Mouse (Mus musculus) MEL (cell line): ENCODE measurements around the gene Strada. TPM values are rescaled to one million over a fixed set of nuclear protein-coding genes. Genes with fewer than 3 reads are reported as not detected.

Source experiments
- DNase-seq: peaks from one replicate; pipeline ENCODE4 v3.0.0; 2011; ENCODE audit warnings: low read depth, low spot score
- H3K27ac ChIP-seq: 2 replicates; pipeline ENCODE4 v1.5.1; 2012; ENCODE audit warnings: low read depth, mild to moderate bottlenecking, control low read depth, low read length, moderate library complexity; ENCODE audit not compliant: control insufficient read depth
- H3K27me3 ChIP-seq, 2 experiments: fragments of 150-350 bp in 1 of 2; sonication (generic) in 1 of 2; 2 replicates each; pipeline ENCODE4 v1.6.1; 2012; ENCODE audit warnings: low read length in 2 of 2, mild to moderate bottlenecking in 2 of 2, improper control_type of control experiment in 1 of 2, moderate library complexity in 1 of 2; ENCODE audit not compliant: insufficient read depth in 2 of 2, control insufficient read depth in 1 of 2
- H3K36me3 ChIP-seq, 2 experiments: 2 replicates each; pipeline ENCODE4 v1.6.1; 2012 to 2014; ENCODE audit warnings: low read length in 2 of 2, improper control_type of control experiment in 1 of 2, inconsistent platforms in 1 of 2, mild to moderate bottlenecking in 1 of 2; ENCODE audit not compliant: insufficient read depth in 2 of 2, control insufficient read depth in 1 of 2
- H3K4me1 ChIP-seq, 2 experiments: fragments of 150-350 bp in 1 of 2; sonication (generic) in 1 of 2; 2 replicates each; pipeline ENCODE4 v1.6.1; 2012; ENCODE audit warnings: low read length in 2 of 2, improper control_type of control experiment in 1 of 2, mild to moderate bottlenecking in 1 of 2; ENCODE audit not compliant: insufficient read depth in 2 of 2, control insufficient read depth in 1 of 2
- H3K4me3 ChIP-seq, 2 experiments: fragments of 150-350 bp in 1 of 2; sonication (generic) in 1 of 2; 2 replicates each; pipeline ENCODE4 v1.5.1; 2012; ENCODE audit warnings: low read depth in 2 of 2, low read length in 2 of 2, mild to moderate bottlenecking in 2 of 2, moderate library complexity in 2 of 2, control low read depth in 1 of 2, improper control_type of control experiment in 1 of 2; ENCODE audit not compliant: control insufficient read depth in 1 of 2, insufficient read depth in 1 of 2
- H3K79me2 ChIP-seq: 2 replicates; pipeline ENCODE4 v1.6.1; 2012; ENCODE audit warnings: mild to moderate bottlenecking, low read length, moderate library complexity; ENCODE audit not compliant: control insufficient read depth, poor library complexity, insufficient read depth
- H3K9ac ChIP-seq: 2 replicates; pipeline ENCODE4 v1.6.1; 2012; ENCODE audit warnings: low read depth, mild to moderate bottlenecking, control low read depth, low read length, moderate library complexity; ENCODE audit not compliant: control insufficient read depth, poor library complexity, severe bottlenecking
- H3K9me3 ChIP-seq: fragments of 150-350 bp; sonication (generic); replicated peaks from 2 replicates; pipeline ENCODE4 v1.6.1; 2012; ENCODE audit warnings: mild to moderate bottlenecking, low read length, improper control_type of control experiment, moderate library complexity; ENCODE audit not compliant: insufficient read depth
- CHD1 ChIP-seq: IDR thresholded peaks from 2 replicates; pipeline ENCODE4 v1.6.1; 2012; ENCODE audit warnings: low read depth, mild to moderate bottlenecking, inconsistent platforms, low read length, improper control_type of control experiment
- CHD2 ChIP-seq: IDR thresholded peaks from 2 replicates; pipeline ENCODE4 v1.6.1; 2011; ENCODE audit warnings: low read length, improper control_type of control experiment
- CTCF ChIP-seq, 3 experiments: IDR thresholded peaks in 2 of 3; conservative IDR thresholded peaks in 1 of 3; 2 replicates each; pipeline ENCODE4 v1.5.1; 2011 to 2012; ENCODE audit warnings: low read length in 3 of 3, low read depth in 2 of 3, mild to moderate bottlenecking in 2 of 3, improper control_type of control experiment in 1 of 3, inconsistent platforms in 1 of 3, mixed read lengths in 1 of 3, moderate library complexity in 1 of 3; ENCODE audit not compliant: control insufficient read depth in 1 of 3, insufficient read depth in 1 of 3, poor library complexity in 1 of 3, severe bottlenecking in 1 of 3
- E2F4 ChIP-seq: IDR thresholded peaks from 2 replicates; pipeline ENCODE4 v1.6.1; 2011; ENCODE audit warnings: low read depth, low read length, improper control_type of control experiment, borderline replicate concordance
- EP300 ChIP-seq, 2 experiments: IDR thresholded peaks; 2 replicates each; pipeline ENCODE4 v1.6.1; 2011; ENCODE audit warnings: improper control_type of control experiment in 2 of 2, low read length in 2 of 2, low read depth in 1 of 2, mild to moderate bottlenecking in 1 of 2
- ETS1 ChIP-seq: IDR thresholded peaks from 2 replicates; pipeline ENCODE4 v1.6.1; 2012; ENCODE audit warnings: low read depth, mild to moderate bottlenecking, inconsistent platforms, low read length, improper control_type of control experiment, moderate library complexity
- GATA1 ChIP-seq: IDR thresholded peaks from 2 replicates; pipeline ENCODE4 v1.6.1; 2011; ENCODE audit warnings: low read depth, low read length, improper control_type of control experiment
- HCFC1 ChIP-seq: IDR thresholded peaks from 2 replicates; pipeline ENCODE4 v1.6.1; 2012; ENCODE audit warnings: low read depth, mild to moderate bottlenecking, inconsistent platforms, low read length, improper control_type of control experiment, moderate library complexity
- JUND ChIP-seq: IDR thresholded peaks from 2 replicates; pipeline ENCODE4 v1.6.1; 2011; ENCODE audit warnings: low read depth, mild to moderate bottlenecking, improper control_type of control experiment, low read length
- KAT2A ChIP-seq: conservative IDR thresholded peaks from 2 replicates; pipeline ENCODE4 v1.6.1; 2012; ENCODE audit warnings: low read depth, low read length, improper control_type of control experiment, inconsistent platforms
- MAFK ChIP-seq: IDR thresholded peaks from 2 replicates; pipeline ENCODE4 v1.6.1; 2011; ENCODE audit warnings: low read depth, mild to moderate bottlenecking, low read length, improper control_type of control experiment, borderline replicate concordance
- MEF2A ChIP-seq: IDR thresholded peaks from 2 replicates; pipeline ENCODE4 v1.6.1; 2014; ENCODE audit warnings: low read depth, mild to moderate bottlenecking, inconsistent platforms, low read length, improper control_type of control experiment; ENCODE audit not compliant: poor library complexity, insufficient replicate concordance, severe bottlenecking; ENCODE audit errors: extremely low read depth
- MXI1 ChIP-seq: IDR thresholded peaks from 2 replicates; pipeline ENCODE4 v1.6.1; 2011; ENCODE audit warnings: mild to moderate bottlenecking, low read depth, low read length, improper control_type of control experiment
- MYB ChIP-seq: IDR thresholded peaks from 2 replicates; pipeline ENCODE4 v1.6.1; 2011; ENCODE audit warnings: mild to moderate bottlenecking, low read depth, low read length, improper control_type of control experiment
- MYC ChIP-seq: IDR thresholded peaks from 2 replicates; pipeline ENCODE4 v1.6.1; 2011; ENCODE audit warnings: low read depth, mild to moderate bottlenecking, low read length, improper control_type of control experiment, moderate library complexity
- NELFE ChIP-seq: IDR thresholded peaks from 2 replicates; pipeline ENCODE4 v1.6.1; 2011; ENCODE audit warnings: low read depth, low read length, improper control_type of control experiment
- NRF1 ChIP-seq: IDR thresholded peaks from 2 replicates; pipeline ENCODE4 v1.6.1; 2014; ENCODE audit warnings: low read depth, mild to moderate bottlenecking, inconsistent platforms, low read length, improper control_type of control experiment, moderate library complexity; ENCODE audit not compliant: poor library complexity, insufficient read depth, severe bottlenecking
- POLR2A ChIP-seq, 2 experiments: IDR thresholded peaks; 2 replicates each; pipeline ENCODE4 v1.6.1; 2011 to 2012; ENCODE audit warnings: low read length in 2 of 2, mild to moderate bottlenecking in 2 of 2, control low read depth in 1 of 2, improper control_type of control experiment in 1 of 2, low read depth in 1 of 2, moderate library complexity in 1 of 2; ENCODE audit not compliant: control insufficient read depth in 1 of 2, insufficient read depth in 1 of 2, poor library complexity in 1 of 2
- POLR2AphosphoS2 ChIP-seq: IDR thresholded peaks from 2 replicates; pipeline ENCODE4 v1.6.1; 2011; ENCODE audit warnings: low read length, improper control_type of control experiment
- POLR2AphosphoS5 ChIP-seq: IDR thresholded peaks from 2 replicates; pipeline ENCODE4 v1.6.1; 2012; ENCODE audit warnings: low read depth, borderline replicate concordance, mild to moderate bottlenecking, inconsistent platforms, low read length, moderate library complexity, mixed read lengths
- RAD21 ChIP-seq: IDR thresholded peaks from 2 replicates; pipeline ENCODE4 v1.6.1; 2011; ENCODE audit warnings: mild to moderate bottlenecking, low read depth, low read length, improper control_type of control experiment
- RCOR1 ChIP-seq: IDR thresholded peaks from 2 replicates; pipeline ENCODE4 v1.6.1; 2012; ENCODE audit warnings: low read depth, mild to moderate bottlenecking, inconsistent platforms, low read length, improper control_type of control experiment
- SMC3 ChIP-seq: IDR thresholded peaks from 2 replicates; pipeline ENCODE4 v1.6.1; 2011; ENCODE audit warnings: low read depth, low read length, improper control_type of control experiment
- TAL1 ChIP-seq: IDR thresholded peaks from 2 replicates; pipeline ENCODE4 v1.6.1; 2012; ENCODE audit warnings: mild to moderate bottlenecking, inconsistent platforms, low read length, moderate library complexity, mixed read lengths
- TBP ChIP-seq: IDR thresholded peaks from 2 replicates; pipeline ENCODE4 v1.8.0; 2011; ENCODE audit warnings: low read depth, low read length, improper control_type of control experiment
- TCF12 ChIP-seq: IDR thresholded peaks from 2 replicates; pipeline ENCODE4 v1.6.1; 2014; ENCODE audit warnings: low read depth, mild to moderate bottlenecking, inconsistent platforms, low read length, improper control_type of control experiment, moderate library complexity
- UBTF ChIP-seq: IDR thresholded peaks from 2 replicates; pipeline ENCODE4 v1.6.1; 2012; ENCODE audit warnings: low read depth, mild to moderate bottlenecking, inconsistent platforms, low read length, improper control_type of control experiment, moderate library complexity, borderline replicate concordance; ENCODE audit not compliant: insufficient read depth
- USF1 ChIP-seq: IDR thresholded peaks from 2 replicates; pipeline ENCODE4 v1.6.1; 2014; ENCODE audit warnings: low read depth, mild to moderate bottlenecking, inconsistent platforms, low read length, improper control_type of control experiment, moderate library complexity
- USF2 ChIP-seq, 2 experiments: IDR thresholded peaks; 2 replicates each; pipeline ENCODE4 v1.6.1; 2011 to 2012; ENCODE audit warnings: improper control_type of control experiment in 2 of 2, low read length in 2 of 2, borderline replicate concordance in 1 of 2, inconsistent platforms in 1 of 2, low read depth in 1 of 2, mild to moderate bottlenecking in 1 of 2; ENCODE audit not compliant: insufficient read depth in 1 of 2
- ZKSCAN1 ChIP-seq: IDR thresholded peaks from 2 replicates; pipeline ENCODE4 v1.6.1; 2012; ENCODE audit warnings: low read depth, mild to moderate bottlenecking, inconsistent platforms, low read length, improper control_type of control experiment, moderate library complexity
- ZMIZ1 ChIP-seq: IDR thresholded peaks from 2 replicates; pipeline ENCODE4 v1.6.1; 2012; ENCODE audit warnings: low read depth, mild to moderate bottlenecking, inconsistent platforms, low read length, improper control_type of control experiment, moderate library complexity
- polyA plus RNA-seq, 2 experiments: library from polyadenylated mRNA; stranded (reverse) in 1 of 2; unstranded in 1 of 2; fragments of >175 nt in 1 of 2; fragments of >200 nt in 1 of 2; gene quantifications; 2 replicates each; pipeline versions ENCODE4 v1.2.1 to v1.2.4; 2012; ENCODE audit warnings: low replicate concordance in 2 of 2, low read depth in 1 of 2; ENCODE audit not compliant: insufficient read length in 2 of 2, insufficient read depth in 1 of 2, missing spikeins in 1 of 2
- total RNA-seq: library from RNA; depleted of rRNA; stranded (reverse); fragments of 300-350 nt; gene quantifications from 2 replicates; pipeline ENCODE4 v1.2.3, GENCODE M21; 2012

Gene Strada
- total and polyA plus RNA-seq, 3 experiments, result 25.5 to 39.8 TPM; not detected in 1

DNA sequence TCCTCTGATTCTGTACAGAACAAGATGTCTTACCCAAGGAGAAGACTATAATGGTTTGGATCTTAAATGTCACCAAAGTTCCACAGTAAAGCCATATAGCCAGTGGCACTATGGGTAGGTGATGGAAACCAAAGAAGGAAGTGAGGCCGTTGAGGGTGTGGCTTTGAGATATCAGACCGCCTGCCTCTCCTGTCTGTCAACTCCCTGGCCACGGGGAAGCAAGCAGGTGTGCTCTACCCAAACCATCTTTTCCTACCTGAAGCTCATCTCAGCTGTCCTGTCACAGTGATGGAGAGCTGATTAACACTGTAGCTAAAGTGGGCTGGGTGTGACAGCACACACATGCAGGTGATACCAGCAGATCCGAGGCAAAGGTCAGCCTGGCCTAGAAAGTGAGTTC is 3.7 kb downstream of the Strada start (continued):
- TF ChIP-seq UBTF, result no peak
- no peak for TF ChIP-seq MXI1
- TF ChIP-seq RAD21, result no peak
- TF ChIP-seq CTCF (IDR thresholded peaks at IDR 0.05 in 2 of 3, conservative IDR thresholded peaks at IDR 0.05 in 1 of 3; ENCODE audit: control insufficient read depth in 1 of 3, insufficient read depth in 1 of 3, low read depth in 2 of 3, low read length in 3 of 3, poor library complexity in 1 of 3, severe bottlenecking in 1 of 3), result no peak
- TF ChIP-seq E2F4, result no peak
- TF ChIP-seq JUND, result no peak
- no peak for TF ChIP-seq MAFK
- TF ChIP-seq ETS1, result 0 out of 2 replicates have a peak, but pooled peaks have one; percentile 0
- TF ChIP-seq POLR2A (IDR thresholded peaks at IDR 0.05; ENCODE audit: control insufficient read depth in 1 of 2, insufficient read depth in 1 of 2, low read depth in 1 of 2, low read length in 2 of 2, poor library complexity in 1 of 2), result no peak
- TF ChIP-seq ZKSCAN1, result no peak
- TF ChIP-seq USF2 (IDR thresholded peaks at IDR 0.05; ENCODE audit: borderline replicate concordance in 1 of 2, insufficient read depth in 1 of 2, low read depth in 1 of 2, low read length in 2 of 2), result no peak
- no peak for TF ChIP-seq MEF2A
- no peak for TF ChIP-seq HCFC1
- no peak for TF ChIP-seq TBP
- no peak for TF ChIP-seq POLR2AphosphoS5
- TF ChIP-seq NRF1, result no peak
- TF ChIP-seq POLR2AphosphoS2, result peak; percentile 44
- no peak for TF ChIP-seq TAL1
- no peak for TF ChIP-seq KAT2A
- TF ChIP-seq SMC3, result no peak
- no peak for TF ChIP-seq MYC

DNA sequence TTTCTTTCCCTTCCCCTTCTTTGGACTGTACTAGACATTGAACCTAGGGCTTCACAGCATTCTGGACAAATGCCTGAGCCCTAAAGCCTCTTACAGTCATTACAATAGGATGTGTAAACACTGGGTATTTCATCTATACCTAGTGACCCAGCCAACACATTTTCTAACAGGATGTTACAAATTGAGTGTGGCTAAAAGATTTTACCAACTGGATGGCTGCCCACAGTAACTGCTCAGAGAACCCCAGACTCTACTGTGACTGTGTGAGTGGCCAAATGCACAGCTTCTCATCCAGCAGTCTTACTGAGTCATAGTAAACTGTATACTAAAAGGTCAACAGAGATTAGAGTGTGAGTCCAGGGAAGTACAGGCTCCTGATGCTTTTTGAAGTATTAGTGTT is 6.6 kb downstream of the Strada start:
- H3K27me3 ChIP-seq, result no peaks in the 10 kb centered on the region
- H3K79me2 ChIP-seq, result peaks cover 2% of the 10 kb centered on the region; the same call in 1 of the 2 replicates
- no peak for DNase-seq
- peaks cover 16 to 22% of the 10 kb centered on the region in 2 experiments for H3K4me1 ChIP-seq
- peaks cover 12 to 32% of the 10 kb centered on the region in 2 experiments for H3K36me3 ChIP-seq
- no peak overlapping the region for H3K4me3 ChIP-seq
- no peaks in the 10 kb centered on the region for H3K9me3 ChIP-seq
- TF ChIP-seq EP300 (IDR thresholded peaks at IDR 0.05; ENCODE audit: low read depth in 1 of 2, low read length in 2 of 2), result no peak
- TF ChIP-seq UBTF, result no peak
- TF ChIP-seq USF2 (IDR thresholded peaks at IDR 0.05; ENCODE audit: borderline replicate concordance in 1 of 2, insufficient read depth in 1 of 2, low read depth in 1 of 2, low read length in 2 of 2), result no peak
- no peak for TF ChIP-seq MYC
- no peak for TF ChIP-seq RCOR1
- TF ChIP-seq CHD2, result no peak
- no peak for TF ChIP-seq TCF12
- TF ChIP-seq E2F4, result no peak
- TF ChIP-seq MXI1, result no peak
- no peak for TF ChIP-seq MEF2A
- no peak for TF ChIP-seq MYB
- TF ChIP-seq CHD1, result no peak
- no peak for TF ChIP-seq ZMIZ1
- TF ChIP-seq GATA1, result no peak
- no peak for TF ChIP-seq USF1
- no peak for TF ChIP-seq POLR2AphosphoS2
- TF ChIP-seq NELFE, result no peak
- TF ChIP-seq POLR2A (IDR thresholded peaks at IDR 0.05; ENCODE audit: control insufficient read depth in 1 of 2, insufficient read depth in 1 of 2, low read depth in 1 of 2, low read length in 2 of 2, poor library complexity in 1 of 2), result no peak
- H3K27ac ChIP-seq, result no peak overlapping the region
- H3K9ac ChIP-seq, result no peak overlapping the region
